Mouse (Mus musculus): ENCODE measurements around the gene Prkar2a.

Gene Prkar2a

GRCm38 (mm10) chr9:108796351-108796981, 107.4 kb downstream of the Prkar2a start:
- DNase-seq (ENCODE audit: low spot score), result peak; percentile 51

DNA sequence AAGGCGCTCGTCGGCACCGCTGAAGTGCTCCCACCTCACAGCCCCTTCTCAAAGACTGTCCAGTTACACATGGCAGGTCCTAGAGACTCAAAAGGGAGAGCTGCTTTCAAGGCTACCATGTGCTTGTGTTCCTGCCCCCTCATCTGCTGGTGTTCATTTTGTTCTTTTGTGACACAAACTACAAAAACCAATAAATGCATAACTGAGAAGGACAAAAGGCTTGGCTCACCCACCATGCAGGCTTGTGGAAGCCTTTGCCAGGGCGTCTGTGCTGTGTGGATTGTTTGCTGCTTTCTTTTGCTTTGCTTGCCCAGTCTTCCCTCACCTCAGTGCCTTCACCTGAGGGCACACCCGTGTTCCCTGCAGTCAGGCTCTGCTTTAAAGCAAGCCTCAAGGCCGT, 108.4 kb downstream of the Prkar2a start:
- no peak for DNase-seq (ENCODE audit: low spot score)

GRCm38 (mm10) chr9:108798508-108799075, 109.5 kb downstream of the Prkar2a start:
- peak; percentile 80 for DNase-seq (ENCODE audit: low spot score)

GRCm38 (mm10) chr9:108799564-108799963, 110.5 kb downstream of the Prkar2a start:
- DNase-seq (ENCODE audit: low spot score), result no peak

Measured in MN1 (cell line).